Mouse (Mus musculus): ENCODE results near the gene Tceal9.
"Not testable (repeated sequence)": the region's sequence is repeated elsewhere in the genome, so short reads cannot be mapped to it uniquely, and the experiment has no call there.

Tceal9 gene

GRCm38 (mm10) chrX:136270393-136271111 lies 25.7 kb downstream of the Tceal9 start:
- DNase-seq (ENCODE audit: low spot score in 2 of 2), result not testable (repeated sequence)

GRCm38 (mm10) chrX:136274542-136274941 lies 29.7 kb downstream of the Tceal9 start:
- no peak for DNase-seq (ENCODE audit: low spot score in 2 of 2)

- DNase-seq (ENCODE audit: low spot score in 2 of 2), result no peak
Measured at GRCm38 (mm10) chrX:136275386-136275785, 30.5 kb downstream of the Tceal9 start.

GRCm38 (mm10) chrX:136277577-136277976 lies 32.7 kb downstream of the Tceal9 start:
- no peak for DNase-seq (ENCODE audit: low spot score in 2 of 2)

GRCm38 (mm10) chrX:136278401-136278800 lies 33.5 kb downstream of the Tceal9 start:
- DNase-seq (ENCODE audit: low spot score in 2 of 2), result no peak

GRCm38 (mm10) chrX:136279410-136279809 lies 34.5 kb downstream of the Tceal9 start:
- no peak for DNase-seq (ENCODE audit: low spot score in 2 of 2)

GRCm38 (mm10) chrX:136290817-136291281 lies 46.0 kb downstream of the Tceal9 start:
- peak; percentile 60 to 75 for DNase-seq (ENCODE audit: low spot score in 2 of 2)

Data from right cerebral cortex, adult 2 months (tissue).